Mouse (Mus musculus): Measurements from ENCODE around the gene Ankrd39.
"Not testable (repeated sequence)": the region's sequence is repeated elsewhere in the genome, so short reads cannot be mapped to it uniquely, and the experiment has no call there.

Gene Ankrd39

GRCm38 (mm10) chr1:36551904-36552303 is 4.7 kb upstream of the Ankrd39 start:
- no peak for DNase-seq (ENCODE audit: low read depth)

GRCm38 (mm10) chr1:36550075-36550863 is 3.0 kb upstream of the Ankrd39 start:
- no peak for DNase-seq (ENCODE audit: low read depth)

- DNase-seq (ENCODE audit: low read depth): no peak
These were observed 2.2 kb upstream of the Ankrd39 start for GRCm38 (mm10) chr1:36549491-36549890.

- DNase-seq (ENCODE audit: low read depth): no peak
These were observed 1.5 kb upstream of the Ankrd39 start for GRCm38 (mm10) chr1:36548771-36549170.

GRCm38 (mm10) chr1:36547981-36548598 is 845 bp upstream of the Ankrd39 start:
- no peak for DNase-seq (ENCODE audit: low read depth)

- DNase-seq (ENCODE audit: low read depth): peak; percentile 57
These were observed 1.2 kb downstream of the Ankrd39 start for GRCm38 (mm10) chr1:36545845-36546600.

- DNase-seq (ENCODE audit: low read depth): peak; percentile 39
These were observed 1.9 kb downstream of the Ankrd39 start for GRCm38 (mm10) chr1:36545382-36545781.

- DNase-seq (ENCODE audit: low read depth): no peak
These were observed 4.3 kb downstream of the Ankrd39 start for GRCm38 (mm10) chr1:36542925-36543324.

GRCm38 (mm10) chr1:36541844-36542243 is 5.4 kb downstream of the Ankrd39 start:
- no peak for DNase-seq (ENCODE audit: low read depth)

- DNase-seq (ENCODE audit: low read depth): no peak
These were observed 6.4 kb downstream of the Ankrd39 start for GRCm38 (mm10) chr1:36540807-36541206.

- DNase-seq (ENCODE audit: low read depth): no peak
These were observed 7.1 kb downstream of the Ankrd39 start for GRCm38 (mm10) chr1:36540132-36540531.

GRCm38 (mm10) chr1:36539186-36539585 is 8.1 kb downstream of the Ankrd39 start, which contains the start of gene Gm42417:
Gene Gm42417, minus strand, starts transcription at chr1:36539429.
- DNase-seq (ENCODE audit: low read depth): no peak

- no peak for DNase-seq (ENCODE audit: low read depth)
These were observed 8.5 kb downstream of the Ankrd39 start for GRCm38 (mm10) chr1:36538727-36539126.

GRCm38 (mm10) chr1:36536783-36537182 is 10.5 kb downstream of the Ankrd39 start, which contains the start of gene Ankrd23:
Gene Ankrd23, minus strand, starts transcription at chr1:36536883.
- DNase-seq (ENCODE audit: low read depth): not testable (repeated sequence)

GRCm38 (mm10) chr1:36536397-36536728 is 10.9 kb downstream of the Ankrd39 start:
- DNase-seq (ENCODE audit: low read depth): no peak

- no peak for DNase-seq (ENCODE audit: low read depth)
These were observed 11.5 kb downstream of the Ankrd39 start for GRCm38 (mm10) chr1:36535477-36536396.

GRCm38 (mm10) chr1:36534595-36535058 is 12.6 kb downstream of the Ankrd39 start:
- peak; percentile 15 for DNase-seq (ENCODE audit: low read depth)

GRCm38 (mm10) chr1:36533546-36533945 is 13.7 kb downstream of the Ankrd39 start:
- no peak for DNase-seq (ENCODE audit: low read depth)

- DNase-seq (ENCODE audit: low read depth): no peak
These were observed 15.8 kb downstream of the Ankrd39 start for GRCm38 (mm10) chr1:36531461-36531860.

GRCm38 (mm10) chr1:36530962-36531361 is 16.3 kb downstream of the Ankrd39 start:
- DNase-seq (ENCODE audit: low read depth): no peak

- no peak for DNase-seq (ENCODE audit: low read depth)
These were observed 16.8 kb downstream of the Ankrd39 start for GRCm38 (mm10) chr1:36530485-36530884.

GRCm38 (mm10) chr1:36529875-36530274 is 17.4 kb downstream of the Ankrd39 start:
- DNase-seq (ENCODE audit: low read depth): no peak

Data from induced T-regulatory cell, adult 2 months (primary cell).